Mouse (Mus musculus): ENCODE results near the gene Saa1. TPM values are rescaled to one million over a fixed set of nuclear protein-coding genes. Genes with fewer than 3 reads are reported as not detected.

The Saa1 gene
- not detected for polyA plus RNA-seq (2015; fragmentation: Illumina TruSeq; extraction: RNeasy Lipid Tissue Mini Kit (QIAGEN cat#74804); ENCODE audit: low read depth, low replicate concordance)

DNA sequence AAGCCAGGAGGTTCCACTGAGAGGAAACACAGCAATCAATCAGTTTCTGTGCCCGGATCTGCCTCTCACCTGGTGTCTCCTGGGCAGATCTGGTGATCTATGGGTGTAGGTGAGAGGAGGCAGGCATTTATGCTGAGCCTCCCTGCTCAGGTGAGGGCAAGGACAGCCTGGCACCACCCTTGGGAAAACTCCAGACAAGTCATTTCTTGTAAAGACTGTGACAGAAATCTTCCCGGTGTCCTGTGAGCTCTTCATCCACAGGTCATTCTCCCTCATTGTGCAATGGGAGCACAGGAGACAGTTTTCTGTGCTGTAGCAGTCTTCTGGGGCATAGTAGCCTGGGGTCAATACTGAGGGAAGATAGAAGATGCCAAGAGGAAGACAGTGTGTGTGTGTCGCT, at the start of gene Saa1:
Gene Saa1 (minus strand): TSS at position 101 of the 400 bp plus-strand sequence.

DNA sequence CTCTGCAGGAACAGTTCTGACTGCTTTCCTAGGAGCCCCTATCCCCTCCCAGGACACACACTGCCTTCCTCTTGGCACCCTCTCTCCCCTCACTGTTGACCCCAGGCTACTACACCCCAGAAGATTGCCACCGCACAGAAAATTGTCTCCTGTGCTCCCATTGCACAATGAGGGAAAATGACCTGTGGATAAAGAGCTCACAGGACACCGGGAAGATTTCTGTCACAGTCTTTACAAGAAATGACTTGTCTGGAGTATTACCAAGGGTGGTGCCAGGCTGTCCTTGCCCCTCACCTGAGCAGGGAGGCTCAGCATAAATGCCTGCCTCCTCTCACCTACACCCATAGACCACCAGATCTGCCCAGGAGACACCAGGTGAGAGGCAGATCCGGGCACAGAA, 8.7 kb upstream of the Saa1 start, which contains the start of gene Saa2:
Gene Saa2 (plus strand): TSS at position 301 of the 400 bp plus-strand sequence.

DNA sequence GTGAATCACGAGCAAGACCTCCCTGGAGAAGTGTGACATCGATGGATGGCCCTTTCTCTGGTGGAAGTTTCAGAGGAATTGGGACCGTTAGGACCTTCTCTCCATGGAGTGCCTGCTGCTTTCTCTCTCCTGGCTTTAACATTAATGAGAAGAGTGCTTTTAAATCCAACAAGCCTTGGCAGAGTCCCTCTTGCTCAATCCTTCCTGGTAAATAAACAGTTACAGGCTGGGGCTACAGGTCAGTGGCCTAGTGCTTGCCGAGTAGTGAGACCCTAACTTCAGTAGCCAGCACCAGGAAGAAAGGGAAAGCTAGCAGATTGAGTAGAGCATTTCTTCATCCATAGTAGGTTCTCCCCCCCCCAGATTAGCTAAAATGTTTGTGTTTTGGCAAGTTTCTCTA, 10.3 kb downstream of the Saa1 start, which contains the start of gene Saa4:
Gene Saa4 (minus strand): TSS at position 146 of the 400 bp plus-strand sequence.

DNA sequence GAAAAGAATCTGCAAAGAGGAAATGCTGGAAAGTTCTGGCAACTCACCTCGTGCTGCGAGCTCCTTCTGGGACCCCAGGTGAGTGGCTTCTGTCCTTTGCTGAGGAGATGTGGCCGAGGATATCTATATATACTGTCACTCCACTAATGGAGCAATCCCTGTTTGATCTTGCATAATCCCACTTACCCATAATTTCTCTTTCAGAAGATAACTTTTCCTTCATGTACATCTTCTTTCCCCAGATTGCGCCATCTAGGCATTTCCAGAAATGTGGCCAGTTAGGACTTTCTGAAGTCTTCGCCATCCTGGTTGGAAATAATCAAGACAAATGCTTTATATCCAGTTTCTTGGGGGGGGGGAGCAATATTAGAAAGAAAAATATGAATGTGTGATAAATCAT, 27.2 kb downstream of the Saa1 start, which contains the start of gene Saa3:
Gene Saa3 (minus strand): TSS at position 101 of the 400 bp plus-strand sequence.

DNA sequence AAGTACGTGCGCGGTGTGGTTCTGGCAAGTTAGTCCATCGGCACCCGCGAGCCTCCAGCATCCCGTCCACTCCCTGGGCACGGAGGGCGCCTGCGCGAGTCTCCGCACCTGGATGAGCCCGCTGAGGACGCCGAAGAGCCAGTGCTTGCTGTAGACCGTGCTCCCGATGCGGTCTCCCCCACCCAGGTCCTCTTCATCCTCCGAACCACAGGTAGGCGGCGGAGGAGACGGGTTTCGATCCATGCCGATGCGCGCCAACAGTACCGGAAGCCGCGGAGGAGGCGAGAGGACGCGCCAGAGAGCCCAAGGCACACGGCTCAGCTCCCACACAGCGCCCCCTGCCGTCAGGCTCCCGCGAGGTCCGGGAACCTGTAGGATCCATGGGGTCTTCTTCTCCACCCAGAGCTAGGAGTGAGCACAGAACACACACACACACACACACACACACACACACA, 32.4 kb downstream of the Saa1 start, which contains the start of gene Saal1:
Gene Saal1 (minus strand): TSS at position 291 of the 455 bp plus-strand sequence.

Other genes starting within 250 kb of the Saa1 start
- gene Sergef, start 103.2 kb downstream of the Saa1 start, polyA plus RNA-seq (2015; fragmentation: Illumina TruSeq; extraction: RNeasy Lipid Tissue Mini Kit (QIAGEN cat#74804); ENCODE audit: low read depth, low replicate concordance): 35.9 TPM
- gene Tph1, start 70.4 kb downstream of the Saa1 start, polyA plus RNA-seq (2015; fragmentation: Illumina TruSeq; extraction: RNeasy Lipid Tissue Mini Kit (QIAGEN cat#74804); ENCODE audit: low read depth, low replicate concordance): 0.95 TPM
- gene Saal1, start 32.3 kb downstream of the Saa1 start, polyA plus RNA-seq (2015; fragmentation: Illumina TruSeq; extraction: RNeasy Lipid Tissue Mini Kit (QIAGEN cat#74804); ENCODE audit: low read depth, low replicate concordance): 6.8 TPM
- gene Saa3, start 27.3 kb downstream of the Saa1 start, polyA plus RNA-seq (2015; fragmentation: Illumina TruSeq; extraction: RNeasy Lipid Tissue Mini Kit (QIAGEN cat#74804); ENCODE audit: low read depth, low replicate concordance): not detected
- not detected for gene Saa4, start 10.4 kb downstream of the Saa1 start, polyA plus RNA-seq (2015; fragmentation: Illumina TruSeq; extraction: RNeasy Lipid Tissue Mini Kit (QIAGEN cat#74804); ENCODE audit: low read depth, low replicate concordance)
- gene Saa2, start 8.8 kb upstream of the Saa1 start, polyA plus RNA-seq (2015; fragmentation: Illumina TruSeq; extraction: RNeasy Lipid Tissue Mini Kit (QIAGEN cat#74804); ENCODE audit: low read depth, low replicate concordance): not detected
- gene Hps5, start 53.1 kb upstream of the Saa1 start, polyA plus RNA-seq (2015; fragmentation: Illumina TruSeq; extraction: RNeasy Lipid Tissue Mini Kit (QIAGEN cat#74804); ENCODE audit: low read depth, low replicate concordance): 14.3 TPM
- 35.0 TPM for gene Gtf2h1, start 53.1 kb upstream of the Saa1 start, polyA plus RNA-seq (2015; fragmentation: Illumina TruSeq; extraction: RNeasy Lipid Tissue Mini Kit (QIAGEN cat#74804); ENCODE audit: low read depth, low replicate concordance)
- gene Ldha, start 98.5 kb upstream of the Saa1 start, polyA plus RNA-seq (2015; fragmentation: Illumina TruSeq; extraction: RNeasy Lipid Tissue Mini Kit (QIAGEN cat#74804); ENCODE audit: low read depth, low replicate concordance): 476 TPM
- gene Ldhc, start 118.2 kb upstream of the Saa1 start, polyA plus RNA-seq (2015; fragmentation: Illumina TruSeq; extraction: RNeasy Lipid Tissue Mini Kit (QIAGEN cat#74804); ENCODE audit: low read depth, low replicate concordance): 0.45 TPM
- 135 TPM for gene Tsg101, start 177.0 kb upstream of the Saa1 start, polyA plus RNA-seq (2015; fragmentation: Illumina TruSeq; extraction: RNeasy Lipid Tissue Mini Kit (QIAGEN cat#74804); ENCODE audit: low read depth, low replicate concordance)
- 10.6 TPM for gene Uevld, start 215.5 kb upstream of the Saa1 start, polyA plus RNA-seq (2015; fragmentation: Illumina TruSeq; extraction: RNeasy Lipid Tissue Mini Kit (QIAGEN cat#74804); ENCODE audit: low read depth, low replicate concordance)
- gene Gm9999, start 240.6 kb upstream of the Saa1 start, polyA plus RNA-seq (2015; fragmentation: Illumina TruSeq; extraction: RNeasy Lipid Tissue Mini Kit (QIAGEN cat#74804); ENCODE audit: low read depth, low replicate concordance): not detected